Mouse (Mus musculus) brown adipose tissue, adult 24 weeks (tissue): ENCODE measurements around the gene Gbgt1. TPM values are rescaled to one million over a fixed set of nuclear protein-coding genes. Genes with fewer than 3 reads are reported as not detected.
"Not testable (repeated sequence)": the region's sequence is repeated elsewhere in the genome, so short reads cannot be mapped to it uniquely, and the experiment has no call there.

Experiments
- H3K27ac ChIP-seq: fragments of 200-500 bp; replicated peaks from 2 replicates; pipeline ENCODE4 v1.5.1; 2012; ENCODE audit warnings: low read depth, mild to moderate bottlenecking, low read length
- H3K4me1 ChIP-seq: fragments of 200-500 bp; 2 replicates; pipeline ENCODE4 v1.6.1; 2012; ENCODE audit warnings: low read length, mixed read lengths; ENCODE audit not compliant: control insufficient read depth, insufficient read depth, insufficient read length
- H3K4me3 ChIP-seq: fragments of 200-500 bp; 2 replicates; pipeline ENCODE4 v1.5.1; 2012; ENCODE audit warnings: low read depth, mild to moderate bottlenecking, low read length, moderate library complexity; ENCODE audit not compliant: insufficient read depth
- polyA plus RNA-seq: library from polyadenylated mRNA; stranded (reverse); fragments of >200 nt; gene quantifications from 2 replicates; pipeline ENCODE4 v1.2.4, GENCODE M21; 2012; ENCODE audit not compliant: missing spikeins, insufficient read depth, insufficient read length

Gbgt1 gene
- polyA plus RNA-seq, result not detected in 2 replicates

DNA sequence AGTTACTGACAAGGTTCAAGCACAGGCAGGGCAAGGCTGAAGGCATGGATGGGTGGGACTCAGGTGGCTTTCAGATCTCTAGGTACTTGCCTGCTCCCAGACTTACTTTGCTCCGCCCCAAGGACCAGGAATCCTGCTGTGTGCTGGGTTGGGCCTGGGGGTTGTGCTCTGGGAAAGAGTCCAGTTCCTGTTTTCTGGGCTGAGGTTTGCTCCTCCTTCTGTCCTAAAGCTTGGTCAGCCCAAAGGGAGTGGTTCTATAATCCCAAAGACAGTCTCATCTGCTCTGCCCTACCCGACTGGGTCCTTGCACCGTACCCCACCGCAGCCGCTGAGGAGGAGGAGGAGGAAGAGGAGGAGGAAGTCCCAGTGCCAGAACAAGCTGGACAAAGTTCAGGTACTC is at the start of gene Gbgt1:
Gene Gbgt1, plus strand, starts transcription at position 221 of the 400 bp plus-strand sequence.
- Histone ChIP-seq H3K27ac (peak within 1 kb of the TSS; percentile 11; the same call in 1 of the 2 replicates), H3K4me1 (no peaks in the 10 kb centered on the region), H3K4me3 (peak within 1 kb of the TSS; percentile 41)

DNA sequence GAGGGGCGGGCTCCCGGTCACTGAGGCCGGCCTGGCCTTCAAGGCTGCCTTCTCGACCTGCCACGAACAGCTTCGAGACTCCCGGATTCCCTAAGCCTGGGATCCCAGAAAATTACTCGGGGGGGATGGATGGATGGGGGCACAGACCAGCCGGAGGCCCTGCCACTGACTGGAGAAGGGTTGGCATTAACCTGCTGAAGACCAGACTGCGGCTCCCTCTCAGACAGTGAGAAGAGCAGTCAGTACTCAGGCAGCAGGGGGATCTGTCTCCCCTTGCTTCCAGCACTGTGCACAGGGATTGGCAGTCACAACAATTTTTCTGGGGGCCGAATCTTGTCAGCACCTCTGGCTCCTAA is 49.4 kb upstream of the Gbgt1 start:
- Histone ChIP-seq H3K4me3 (peak overlapping the region; percentile 64), H3K4me1 (no peaks in the 10 kb centered on the region), H3K27ac (no peak overlapping the region)

- no peaks in the 10 kb centered on the region for H3K4me1 ChIP-seq
- H3K27ac ChIP-seq, result no peak overlapping the region
- no peak overlapping the region for H3K4me3 ChIP-seq
These were observed 45.0 kb upstream of the Gbgt1 start for GRCm38 (mm10) chr2:28451663-28452062.

DNA sequence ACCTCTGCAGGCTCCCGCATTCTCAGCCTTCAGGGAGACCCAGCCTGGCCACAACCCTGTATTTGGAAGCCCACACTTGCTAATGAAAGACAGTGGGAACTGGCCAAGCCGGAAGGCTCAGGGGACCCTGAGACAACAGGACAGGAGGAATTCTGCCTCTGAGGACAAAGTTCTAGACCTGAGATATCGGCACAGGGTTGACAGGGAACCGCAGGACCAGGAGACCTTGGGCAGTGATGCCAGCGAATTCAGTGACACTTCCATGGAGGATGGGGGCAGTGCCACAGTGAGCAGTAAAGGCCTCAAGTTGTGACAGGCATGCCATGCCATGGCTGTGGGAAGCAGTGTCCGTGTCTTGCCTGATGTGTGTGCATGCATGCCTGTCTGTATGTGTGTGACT is 43.2 kb upstream of the Gbgt1 start:
- H3K4me1 ChIP-seq, result no peaks in the 10 kb centered on the region
- H3K27ac ChIP-seq, result no peak overlapping the region
- H3K4me3 ChIP-seq, result no peak overlapping the region

DNA sequence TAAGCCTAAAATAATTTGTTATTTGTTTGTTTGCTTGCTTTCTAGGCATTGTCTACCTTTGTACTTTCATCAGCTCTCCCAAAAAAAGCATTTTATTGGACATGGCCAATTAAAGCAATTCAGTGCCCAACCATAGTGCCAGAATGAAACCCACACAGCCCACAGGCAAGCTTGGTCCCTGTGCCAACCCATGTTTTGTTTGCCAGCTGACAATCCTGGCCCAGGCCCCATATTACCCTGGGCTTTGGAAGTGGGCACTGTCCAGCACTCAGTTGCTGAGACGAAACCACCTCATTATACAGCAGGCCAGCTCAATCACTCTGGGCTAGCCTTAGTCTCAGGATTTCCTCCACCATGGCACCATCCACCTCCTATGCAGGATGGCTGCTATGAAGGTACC is 40.1 kb upstream of the Gbgt1 start:
- Histone ChIP-seq H3K4me1 (no peaks in the 10 kb centered on the region), H3K4me3 (no peak overlapping the region), H3K27ac (no peak overlapping the region)

DNA sequence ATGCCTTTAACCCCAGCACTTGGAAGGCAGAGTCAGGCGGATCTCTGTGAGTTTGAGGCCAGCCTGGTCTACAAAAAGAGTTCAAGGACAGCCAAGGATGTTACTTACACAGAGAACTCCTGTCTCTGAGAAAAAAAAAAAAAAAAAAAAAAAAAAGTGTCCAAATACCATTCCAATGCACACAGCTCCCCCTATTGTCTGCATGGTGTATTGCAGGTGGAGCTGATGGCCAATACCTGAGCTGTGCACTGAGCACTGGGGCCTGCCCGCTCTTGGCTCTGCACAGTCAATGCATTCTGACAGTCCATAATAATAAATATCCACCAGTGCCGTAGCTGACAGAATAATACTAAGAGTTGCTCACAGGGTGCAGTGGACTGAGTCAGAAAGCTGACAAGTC is 32.8 kb upstream of the Gbgt1 start:
- Histone ChIP-seq H3K4me3 (no peak overlapping the region), H3K27ac (no peak overlapping the region), H3K4me1 (peaks cover 6% of the 10 kb centered on the region)

- H3K4me3 ChIP-seq, result no peak overlapping the region
- H3K4me1 ChIP-seq, result peaks cover 6% of the 10 kb centered on the region
- H3K27ac ChIP-seq, result no peak overlapping the region
These were observed 31.8 kb upstream of the Gbgt1 start for GRCm38 (mm10) chr2:28464919-28465318.

DNA sequence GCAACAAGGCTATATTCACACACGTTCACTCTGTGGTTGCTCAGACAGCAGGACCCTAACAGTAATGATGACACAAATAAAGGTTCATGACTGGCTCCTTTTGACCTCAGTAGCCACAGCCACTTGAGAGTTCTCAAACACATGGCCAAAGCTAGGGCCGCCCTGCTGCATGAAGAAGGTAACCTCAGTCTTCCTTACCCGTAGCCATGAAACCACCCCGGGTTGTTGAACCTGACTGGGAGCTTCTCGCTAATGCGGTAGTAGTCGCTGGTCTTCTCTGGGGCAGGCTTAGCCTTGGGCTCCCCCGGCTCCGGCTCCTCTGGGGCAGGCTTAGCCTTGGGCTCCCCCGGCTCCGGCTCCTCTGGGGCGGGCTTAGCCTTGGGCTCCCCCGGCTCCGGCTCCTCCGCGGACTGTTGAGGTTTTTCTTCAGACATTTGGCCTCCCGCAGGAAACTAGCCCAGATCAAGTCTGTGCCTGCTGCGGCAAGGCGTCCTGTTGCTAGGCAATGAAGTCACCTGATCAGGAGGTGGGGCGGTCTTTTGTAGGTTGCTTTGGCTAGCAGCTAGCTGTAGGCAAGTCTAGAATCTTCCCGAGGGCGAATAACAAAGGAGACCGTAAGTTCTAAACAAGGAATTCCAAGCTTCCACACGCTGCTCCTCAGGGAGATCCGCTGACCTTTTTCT is 30.7 kb upstream of the Gbgt1 start, which contains the start of gene 1700007K13Rik:
Gene 1700007K13Rik, minus strand, starts transcription at position 497 of the 683 bp plus-strand sequence.
- Histone ChIP-seq H3K27ac (no peak within 1 kb of the TSS), H3K4me3 (no peak within 1 kb of the TSS), H3K4me1 (peaks cover 6% of the 10 kb centered on the region)

DNA sequence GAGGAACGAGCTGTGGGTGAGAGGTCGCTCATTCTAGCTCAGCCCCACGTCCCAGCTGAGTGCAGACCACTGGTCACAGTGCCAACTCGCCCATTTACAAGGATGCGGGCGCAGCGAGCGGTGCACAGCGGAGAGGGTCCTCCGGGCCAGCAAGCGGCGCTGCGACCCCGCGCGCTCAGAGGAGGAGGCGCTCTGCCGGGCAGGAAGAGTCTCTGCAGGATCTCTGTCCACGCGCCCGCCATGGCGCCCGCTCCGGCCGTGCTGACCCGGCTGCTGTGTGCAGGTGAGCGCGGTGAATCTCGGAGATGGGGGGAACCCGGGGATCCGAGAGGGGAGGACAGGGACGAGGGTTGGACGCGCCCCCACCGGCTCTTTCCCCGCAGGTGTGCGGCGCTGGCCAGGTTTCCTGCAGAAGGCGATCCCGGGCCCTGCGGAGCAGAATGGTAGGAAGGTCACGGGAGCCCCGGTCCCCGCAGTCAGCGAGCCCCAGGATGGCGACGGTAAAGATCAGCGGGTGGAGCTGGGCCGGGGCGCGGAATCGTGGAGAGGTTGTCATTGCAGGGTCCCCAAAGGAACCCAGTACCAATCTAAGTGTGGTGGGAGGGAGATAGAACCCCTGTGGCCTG is 28.7 kb upstream of the Gbgt1 start, which contains the start of gene Mrps2:
Gene Mrps2, plus strand, starts transcription at position 207 of the 626 bp plus-strand sequence.
- Histone ChIP-seq H3K4me1 (peaks cover 6% of the 10 kb centered on the region), H3K4me3 (peak within 1 kb of the TSS; percentile 97), H3K27ac (peak within 1 kb of the TSS; percentile 68)

GRCm38 (mm10) chr2:28468486-28469225 is 28.0 kb upstream of the Gbgt1 start:
- peak overlapping the region; percentile 68 for H3K27ac ChIP-seq
- H3K4me3 ChIP-seq, result peak overlapping the region; percentile 97
- H3K4me1 ChIP-seq, result peaks cover 6% of the 10 kb centered on the region

- peaks cover 6% of the 10 kb centered on the region for H3K4me1 ChIP-seq
- no peak overlapping the region for H3K4me3 ChIP-seq
- no peak overlapping the region for H3K27ac ChIP-seq
These were observed 27.2 kb upstream of the Gbgt1 start for GRCm38 (mm10) chr2:28469461-28469860.

DNA sequence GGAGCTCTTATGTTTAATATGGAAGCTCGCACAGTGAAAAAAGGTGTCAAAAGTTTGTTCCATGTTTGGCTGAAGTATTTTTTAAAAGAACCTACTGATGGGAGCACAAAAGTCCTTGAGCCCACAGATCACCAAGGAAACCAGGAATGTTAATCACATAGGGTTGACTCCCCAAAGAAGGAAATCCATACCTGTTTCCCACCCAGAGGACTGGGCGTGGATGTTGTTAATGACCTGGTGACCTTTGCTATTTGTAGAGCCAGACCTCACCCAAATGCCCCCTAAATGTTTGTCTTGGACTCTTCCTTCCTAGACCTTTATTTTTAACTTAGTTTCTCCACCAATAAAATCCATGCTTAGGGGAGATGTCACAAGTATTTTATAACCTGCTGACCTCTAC is 26.1 kb upstream of the Gbgt1 start:
- Histone ChIP-seq H3K4me1 (peaks cover 6% of the 10 kb centered on the region), H3K4me3 (no peak overlapping the region), H3K27ac (no peak overlapping the region)

- H3K4me3 ChIP-seq, H3K27ac ChIP-seq, H3K4me1 ChIP-seq: not testable (repeated sequence)
These were observed 24.7 kb upstream of the Gbgt1 start for GRCm38 (mm10) chr2:28472011-28472410.

DNA sequence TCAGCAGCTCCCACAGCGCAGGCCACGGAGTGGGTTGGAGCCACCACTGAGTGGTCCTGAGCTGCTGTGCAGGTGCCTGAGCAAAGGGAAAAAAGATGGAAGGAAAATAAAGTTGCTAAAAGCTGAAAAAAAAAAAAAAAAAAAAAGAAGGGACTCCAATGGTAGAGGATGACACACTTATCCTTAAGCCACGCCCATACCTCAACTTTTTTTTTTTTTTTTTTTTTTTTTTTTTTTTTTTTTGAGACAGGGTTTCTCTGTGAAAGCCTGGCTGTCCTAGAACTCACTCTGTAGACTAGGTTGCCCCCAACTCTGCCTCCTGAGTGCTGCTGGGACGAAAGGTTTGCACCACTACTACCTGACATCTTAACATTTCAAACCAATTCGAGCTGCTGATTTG is 18.7 kb upstream of the Gbgt1 start:
- not testable (repeated sequence) for H3K4me3 ChIP-seq, H3K4me1 ChIP-seq, H3K27ac ChIP-seq
